Mouse (Mus musculus) liver, embryonic 11.5 days (tissue): ENCODE measurements around the gene Pkd1l2. TPM values are rescaled to one million over a fixed set of nuclear protein-coding genes. Genes with fewer than 3 reads are reported as not detected.

Source experiments
- ATAC-seq: fragments of 200-750 bp; cut with Nextera tagmentation; replicated peaks from 2 replicates; pipeline ENCODE4 v1.8.0; 2017; ENCODE audit warnings: moderate number of reproducible peaks, mild to moderate bottlenecking, moderate TSS enrichment, moderate library complexity; ENCODE audit not compliant: low FRiP score
- DNase-seq: peaks from one replicate; pipeline ENCODE4 v3.0.0-alpha.2; 2017; ENCODE audit warnings: low spot score
- H3K27ac ChIP-seq: fragments of 300-500 bp; sonication (generic); 2 replicates; pipeline ENCODE4 v1.5.1; 2014; ENCODE audit warnings: mild to moderate bottlenecking, low read depth, low read length, control low read depth
- H3K27me3 ChIP-seq: fragments of 300-500 bp; sonication (generic); replicated peaks from 2 replicates; pipeline ENCODE4 v1.6.1; 2014; ENCODE audit warnings: low read length, mixed read lengths; ENCODE audit not compliant: control insufficient read depth, insufficient read depth
- H3K36me3 ChIP-seq: fragments of 300-500 bp; sonication (generic); 2 replicates; pipeline ENCODE4 v1.6.1; 2014; ENCODE audit warnings: mild to moderate bottlenecking, low read length, moderate library complexity, mixed read lengths; ENCODE audit not compliant: control insufficient read depth, insufficient read depth
- H3K4me1 ChIP-seq: fragments of 300-500 bp; sonication (generic); replicated peaks from 2 replicates; pipeline ENCODE4 v1.6.1; 2014; ENCODE audit warnings: low read length, mixed read lengths; ENCODE audit not compliant: control insufficient read depth, insufficient read depth
- H3K4me2 ChIP-seq: fragments of 300-500 bp; sonication (generic); 2 replicates; pipeline ENCODE4 v1.6.1; 2014; ENCODE audit warnings: mild to moderate bottlenecking, control low read depth, moderate library complexity
- H3K4me3 ChIP-seq: fragments of 300-500 bp; sonication (generic); 2 replicates; pipeline ENCODE4 v1.5.1; 2014; ENCODE audit warnings: low read depth, low read length, control low read depth
- H3K9ac ChIP-seq: fragments of 300-500 bp; sonication (generic); 2 replicates; pipeline ENCODE4 v1.6.1; 2014; ENCODE audit warnings: low read depth, low read length, control low read depth
- H3K9me3 ChIP-seq: fragments of 300-500 bp; sonication (generic); 2 replicates; pipeline ENCODE4 v1.6.1; 2016; ENCODE audit warnings: low read length, inconsistent platforms, mixed read lengths; ENCODE audit not compliant: control insufficient read depth
- WGBS: fragments of 180-500 bp; shearing (Covaris S2); extraction: QIAGEN DNeasy Blood & Tissue Kit; methylation state at CpG from one replicate; pipeline ENCODE4 v1.1.7; 2014; 5-methylcytosine and 5-hydroxymethylcytosine counted together
- polyA plus RNA-seq: library from polyadenylated mRNA; unstranded; fragments of >200 nt; fragmentation: Nextera tagmentation; extraction: Ambion mirVana; gene quantifications from 2 replicates; pipeline ENCODE4 v1.2.1, GENCODE M21; 2014

Gene Pkd1l2
- polyA plus RNA-seq, 1 experiment from 2014 or later: 0.03 TPM

DNA sequence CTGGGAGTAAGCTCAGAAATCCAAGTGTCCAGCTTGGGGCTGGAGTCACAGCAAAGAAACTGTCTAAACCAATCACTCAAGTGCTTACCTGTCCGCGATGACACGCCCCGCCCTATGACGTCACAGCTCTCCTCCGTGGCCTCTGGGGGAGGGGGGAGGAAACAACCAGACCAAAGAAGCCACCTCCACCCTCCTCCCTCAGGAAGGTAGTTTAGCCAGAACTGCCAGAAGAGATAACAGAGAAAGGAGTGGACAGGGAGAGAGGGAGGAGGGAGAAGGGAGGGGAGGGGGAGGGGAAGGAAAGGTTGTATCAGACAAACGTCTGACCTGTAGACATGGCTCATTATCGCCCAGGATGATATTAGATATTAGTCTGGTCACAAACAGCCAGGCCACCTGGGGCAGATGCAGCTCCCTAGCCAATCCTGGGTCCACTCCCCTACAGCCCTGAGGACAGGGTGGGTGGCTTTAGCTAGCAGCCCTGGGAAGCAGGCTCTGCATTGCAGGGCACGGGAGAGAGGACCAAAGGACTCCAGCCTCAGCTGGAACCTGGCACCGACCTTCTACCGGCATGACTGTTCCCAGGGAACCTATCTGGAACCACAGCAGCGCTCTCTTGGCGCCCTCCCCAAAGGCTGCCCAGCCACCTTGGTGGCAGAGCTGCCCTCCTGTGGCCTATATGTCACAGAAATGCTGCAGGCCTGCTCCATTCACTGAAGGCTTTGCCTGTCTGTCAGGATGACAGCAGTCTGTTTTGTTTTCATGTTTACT, 33.6 kb upstream of the Pkd1l2 start:
- WGBS: 12% methylated on average over 13 of the region's 13 CpGs
- H3K36me3 ChIP-seq: no peaks in the 10 kb centered on the region
- no peaks in the 10 kb centered on the region for H3K27me3 ChIP-seq
- DNase-seq: no peak
- peak overlapping the region; percentile 54 for H3K4me2 ChIP-seq
- H3K9ac ChIP-seq: no peak overlapping the region
- 0 out of 2 replicates have a peak overlapping the region, but pooled peaks have one; percentile 3 for H3K4me3 ChIP-seq
- no peak overlapping the region for H3K27ac ChIP-seq
- no peaks in the 10 kb centered on the region for H3K9me3 ChIP-seq
- peaks cover 15% of the 10 kb centered on the region for H3K4me1 ChIP-seq
- peak; percentile 67 for ATAC-seq

DNA sequence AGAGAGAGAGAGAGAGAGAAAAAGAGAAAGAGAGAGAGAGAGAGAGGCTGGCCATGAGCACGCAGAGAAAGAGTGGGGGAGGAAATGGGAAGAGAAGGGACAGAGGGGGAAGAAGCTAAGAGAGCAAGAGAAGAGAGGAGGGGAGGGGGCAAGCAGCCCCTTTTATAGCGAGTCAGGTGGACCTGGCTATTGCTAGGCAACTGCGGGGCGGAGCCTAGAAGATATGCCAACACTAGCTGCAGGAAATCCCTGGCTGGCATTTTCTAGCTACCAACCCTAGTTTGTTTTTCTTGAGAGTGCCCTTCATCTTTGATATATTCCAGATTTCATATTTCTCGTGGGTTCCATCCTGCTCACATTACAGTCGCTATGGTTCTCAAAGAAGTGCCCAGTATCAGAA, 32.8 kb upstream of the Pkd1l2 start:
- DNase-seq: no peak
- Histone ChIP-seq H3K9ac (no peak overlapping the region), H3K9me3 (no peaks in the 10 kb centered on the region), H3K4me2 (peak overlapping the region; percentile 54), H3K27me3 (no peaks in the 10 kb centered on the region), H3K4me3 (no peak overlapping the region), H3K4me1 (peaks cover 15% of the 10 kb centered on the region), H3K36me3 (no peaks in the 10 kb centered on the region), H3K27ac (no peak overlapping the region)
- 45% methylated on average over 6 of the region's 6 CpGs for WGBS
- ATAC-seq: no peak

DNA sequence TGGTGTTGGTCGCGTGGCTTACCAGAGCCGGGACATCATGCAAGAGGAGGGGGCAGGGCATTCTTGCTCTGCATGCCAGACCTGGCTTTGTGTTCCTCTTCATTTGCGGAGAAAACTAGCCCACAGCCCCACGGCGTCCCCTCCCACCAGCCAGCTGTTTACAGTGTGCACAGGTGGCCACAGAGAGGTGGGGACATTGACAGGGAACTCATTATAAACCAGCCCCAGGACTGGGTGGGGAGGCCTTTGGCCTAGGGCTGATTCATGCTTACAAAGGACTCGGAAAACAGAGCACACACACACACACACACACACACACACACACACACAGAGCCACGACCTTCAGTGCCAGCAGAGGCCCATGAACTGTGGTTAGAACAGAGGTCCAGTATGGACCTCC, 30.0 kb upstream of the Pkd1l2 start:
- Histone ChIP-seq H3K9me3 (peaks cover 4% of the 10 kb centered on the region; the same call in 1 of the 2 replicates), H3K4me1 (peaks cover 15% of the 10 kb centered on the region), H3K36me3 (peaks cover 5% of the 10 kb centered on the region; the same call in 1 of the 2 replicates), H3K4me3 (no peak overlapping the region), H3K27ac (no peak overlapping the region), H3K9ac (no peak overlapping the region), H3K4me2 (no peak overlapping the region), H3K27me3 (no peaks in the 10 kb centered on the region)
- 55% methylated on average over 8 of the region's 8 CpGs for WGBS
- DNase-seq (no peak), ATAC-seq (no peak)

DNA sequence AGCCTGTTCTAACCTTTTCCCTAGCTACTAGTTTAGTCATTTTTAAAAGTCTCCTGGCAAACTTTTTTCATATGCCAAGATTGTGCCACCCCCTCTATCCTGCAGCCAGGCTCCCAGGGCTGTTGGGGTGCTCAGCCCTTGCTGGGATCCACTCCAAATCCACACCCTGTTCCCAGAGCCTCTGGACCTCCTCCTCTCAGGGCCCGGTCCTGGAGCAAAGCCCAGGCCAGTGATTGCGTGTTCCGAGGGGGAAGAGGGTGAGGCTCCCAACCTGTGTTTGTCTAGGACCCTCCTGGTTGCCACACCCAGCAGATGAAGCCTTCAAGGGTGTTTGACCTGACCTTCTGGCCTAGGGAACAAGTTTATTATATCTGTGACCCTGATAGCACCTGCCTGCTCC, 29.4 kb upstream of the Pkd1l2 start:
- Histone ChIP-seq H3K36me3 (peaks cover 5% of the 10 kb centered on the region; the same call in 1 of the 2 replicates), H3K9me3 (peaks cover 4% of the 10 kb centered on the region; the same call in 1 of the 2 replicates), H3K4me1 (peaks cover 15% of the 10 kb centered on the region), H3K27ac (no peak overlapping the region), H3K4me3 (no peak overlapping the region), H3K27me3 (no peaks in the 10 kb centered on the region), H3K9ac (no peak overlapping the region), H3K4me2 (no peak overlapping the region)
- DNase-seq: no peak
- 78% methylated on average over 3 of the region's 3 CpGs for WGBS
- ATAC-seq: no peak

DNA sequence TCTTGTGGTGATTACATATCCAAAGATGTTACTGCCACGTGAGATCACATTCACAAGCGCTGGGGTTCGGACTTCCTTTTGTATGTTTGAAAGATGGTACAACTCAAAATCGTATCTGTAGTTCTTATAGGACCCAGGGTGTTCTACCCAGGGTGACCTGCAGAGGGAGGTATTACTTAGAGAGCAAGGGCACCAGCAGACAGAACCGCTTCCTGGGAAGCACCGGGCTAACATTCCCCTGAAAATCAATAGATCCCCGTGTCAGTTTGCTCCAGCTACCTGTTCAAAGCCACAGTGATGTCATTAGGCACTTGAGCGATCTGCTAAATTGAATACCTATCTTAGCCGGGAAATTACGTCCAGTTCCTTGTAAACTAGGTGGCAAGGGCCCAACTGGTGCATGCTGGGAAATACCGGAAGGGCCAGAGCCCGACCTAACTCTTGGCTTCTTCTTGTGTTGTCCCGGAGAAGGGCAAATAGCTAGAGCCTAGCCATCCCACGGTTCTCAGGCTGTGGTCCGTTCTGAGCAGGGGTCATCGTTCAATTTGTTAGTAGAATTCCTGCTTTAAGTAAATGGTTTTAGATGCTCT, 27.6 kb upstream of the Pkd1l2 start:
- Histone ChIP-seq H3K27me3 (no peaks in the 10 kb centered on the region), H3K4me2 (no peak overlapping the region), H3K36me3 (peaks cover 5% of the 10 kb centered on the region; the same call in 1 of the 2 replicates), H3K4me1 (peaks cover 3% of the 10 kb centered on the region), H3K4me3 (no peak overlapping the region), H3K9me3 (peaks cover 4% of the 10 kb centered on the region; the same call in 1 of the 2 replicates), H3K9ac (no peak overlapping the region), H3K27ac (no peak overlapping the region)
- DNase-seq (peak; percentile 56), ATAC-seq (no peak)
- WGBS: 51% methylated on average over 16 of the region's 16 CpGs

DNA sequence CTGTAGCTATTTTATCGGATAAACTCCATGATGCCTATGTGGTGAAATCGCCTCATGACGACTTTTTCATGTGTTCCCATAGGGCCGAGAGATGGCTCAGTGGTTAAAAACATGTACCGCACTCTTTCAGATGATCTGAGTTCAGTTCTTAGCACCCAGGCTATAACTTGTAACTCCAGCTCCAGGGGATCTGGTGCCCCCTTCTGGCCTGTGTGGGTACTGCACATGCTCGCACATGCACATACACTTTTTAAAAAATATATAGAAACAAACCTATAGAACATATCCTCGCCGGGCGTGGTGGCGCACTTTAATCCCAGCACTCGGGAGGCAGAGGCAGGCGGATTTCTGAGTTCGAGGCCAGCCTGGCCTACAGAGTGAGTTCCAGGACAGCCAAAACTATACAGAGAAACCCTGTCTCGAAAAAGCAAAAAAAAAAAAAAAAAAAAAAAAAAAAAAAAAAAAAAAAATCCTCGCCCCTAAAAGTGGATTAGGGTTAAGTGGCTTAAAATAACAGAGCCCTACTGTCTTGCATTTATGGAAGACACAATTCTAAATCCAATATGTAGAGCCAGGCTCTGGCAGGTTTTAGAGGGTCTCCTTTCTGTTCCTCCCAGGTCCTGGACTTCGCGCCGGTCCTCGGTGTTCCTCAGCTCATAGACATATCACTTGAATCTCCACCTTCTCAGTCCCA, 26.9 kb upstream of the Pkd1l2 start:
- WGBS: 90% methylated on average over 19 of the region's 19 CpGs
- no peak for ATAC-seq

DNA sequence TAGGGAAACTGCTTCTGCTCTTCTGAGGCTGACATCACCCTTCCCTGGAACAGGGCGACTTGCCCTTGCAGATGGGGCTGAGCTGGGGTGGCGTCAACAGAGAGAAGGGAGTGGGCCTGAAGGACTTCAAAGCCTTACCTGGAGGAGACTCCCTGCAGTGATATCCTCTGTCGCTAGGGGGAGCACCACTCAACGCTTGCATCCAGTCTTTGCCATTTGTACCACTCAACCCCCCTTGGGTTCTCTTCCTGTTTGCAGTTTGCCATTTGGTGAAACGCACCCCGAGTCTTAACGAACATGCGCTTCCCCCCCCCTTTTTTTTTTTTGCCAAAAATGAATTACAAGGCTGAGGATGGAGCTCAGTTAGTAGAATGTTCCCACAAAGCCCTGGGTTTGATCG, 25.3 kb upstream of the Pkd1l2 start:
- DNase-seq (peak; percentile 55), ATAC-seq (0 out of 2 replicates have a peak, but pooled peaks have one; percentile 25)
- Histone ChIP-seq H3K4me2 (no peak overlapping the region), H3K36me3 (peaks cover 5% of the 10 kb centered on the region; the same call in 1 of the 2 replicates), H3K9me3 (peaks cover 4% of the 10 kb centered on the region; the same call in 1 of the 2 replicates), H3K4me1 (no peaks in the 10 kb centered on the region; the same call in 1 of the 2 replicates), H3K4me3 (no peak overlapping the region), H3K27ac (no peak overlapping the region), H3K27me3 (no peaks in the 10 kb centered on the region), H3K9ac (no peak overlapping the region)
- WGBS: 21% methylated on average over 9 of the region's 9 CpGs

More for the DNA sequence above, 26.9 kb upstream of the Pkd1l2 start:
- Histone ChIP-seq H3K4me3 (no peak overlapping the region), H3K9me3 (peaks cover 4% of the 10 kb centered on the region; the same call in 1 of the 2 replicates), H3K4me2 (no peak overlapping the region), H3K27me3 (no peaks in the 10 kb centered on the region), H3K27ac (no peak overlapping the region), H3K36me3 (peaks cover 5% of the 10 kb centered on the region; the same call in 1 of the 2 replicates), H3K4me1 (no peaks in the 10 kb centered on the region; the same call in 1 of the 2 replicates), H3K9ac (no peak overlapping the region)
- no peak for DNase-seq

DNA sequence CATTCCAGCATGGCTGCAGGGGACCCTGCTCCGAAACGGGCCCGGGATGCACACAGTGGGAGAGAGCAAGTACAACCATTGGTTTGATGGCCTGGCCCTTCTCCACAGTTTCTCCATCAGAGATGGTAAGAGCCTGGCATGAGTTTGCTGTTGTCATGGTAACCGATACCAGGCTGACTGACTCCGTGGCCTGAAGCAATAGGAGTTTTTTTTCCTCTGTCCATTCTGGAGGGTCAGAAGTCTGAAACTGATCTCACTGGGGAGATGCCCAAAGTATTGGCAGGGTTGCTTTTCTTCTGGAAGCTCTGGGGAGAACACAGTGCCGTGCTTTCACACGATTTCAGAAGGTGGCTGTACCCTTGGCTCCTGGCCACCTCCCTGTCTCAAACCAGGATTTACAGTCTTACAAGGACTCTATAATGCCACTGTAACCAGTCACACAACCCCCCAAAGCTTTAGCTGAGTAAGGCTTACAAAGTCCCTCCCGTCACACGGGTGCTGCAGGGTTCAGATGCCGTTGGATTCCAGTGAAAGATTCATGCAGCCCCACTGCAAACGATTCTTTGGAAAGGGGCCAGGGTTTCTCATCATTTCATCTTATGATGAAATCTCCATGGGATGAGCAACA, 15.4 kb upstream of the Pkd1l2 start:
- H3K27ac ChIP-seq: no peak overlapping the region
- no peak for ATAC-seq
- 78% methylated on average over 11 of the region's 11 CpGs for WGBS
- H3K4me3 ChIP-seq: no peak overlapping the region
- no peak overlapping the region for H3K9ac ChIP-seq
- H3K4me1 ChIP-seq: no peaks in the 10 kb centered on the region; the same call in 1 of the 2 replicates
- no peak overlapping the region for H3K4me2 ChIP-seq
- H3K27me3 ChIP-seq: no peaks in the 10 kb centered on the region
- no peaks in the 10 kb centered on the region for H3K9me3 ChIP-seq
- H3K36me3 ChIP-seq: no peaks in the 10 kb centered on the region
- no peak for DNase-seq
